Mouse (Mus musculus) lung, postnatal 0 days (tissue): ENCODE measurements around the gene Klhdc4.

ENCODE experiments used
- CTCF ChIP-seq: IDR thresholded peaks from 2 replicates; pipeline ENCODE4 v1.5.1; 2016; ENCODE audit warnings: antibody characterized with exemption, mild to moderate bottlenecking
- EP300 ChIP-seq: IDR thresholded peaks from 2 replicates; pipeline ENCODE4 v1.6.1; 2016; ENCODE audit warnings: antibody characterized with exemption, mild to moderate bottlenecking, control low read depth

DNA sequence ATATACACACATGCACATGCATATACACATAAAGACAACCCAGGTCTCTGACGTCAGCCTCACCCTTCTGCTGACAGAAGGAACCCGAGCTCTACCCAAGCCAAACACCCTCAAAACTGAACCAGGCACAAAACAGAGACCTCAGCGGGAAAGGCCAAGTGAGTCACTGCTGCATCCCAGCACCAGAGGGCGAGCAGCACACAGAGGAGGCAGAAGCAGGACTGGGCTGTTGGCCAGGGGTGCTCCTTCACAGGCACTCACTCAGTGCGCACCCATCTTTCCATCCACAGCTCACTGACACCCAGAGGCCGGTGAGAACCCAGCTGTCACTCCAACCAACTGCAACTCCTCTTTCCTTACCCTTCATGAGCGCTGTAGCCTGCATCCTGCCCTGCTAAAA, 11.1 kb downstream of the Klhdc4 start:
- TF ChIP-seq CTCF (no peak), EP300 (no peak)
